Mouse (Mus musculus): ENCODE measurements around the gene Rnf227. TPM values are rescaled to one million over a fixed set of nuclear protein-coding genes. Genes with fewer than 3 reads are reported as not detected.
A peak's percentile ranks its signal among the peaks of the same experiment; 100 is the strongest.

Gene Rnf227
- polyA plus RNA-seq, 1 experiment: 2.5 TPM

GRCm38 (mm10) chr11:69365722-69366121 lies 25.5 kb downstream of the Rnf227 start:
- Histone ChIP-seq H3K4me2 (ENCODE audit: low read depth) (peak overlapping the region; percentile 99), H3K4me3 (peak overlapping the region; percentile 56), H3ac (ENCODE audit: control insufficient read depth, insufficient read length) (peak overlapping the region; percentile 2)

GRCm38 (mm10) chr11:69366157-69366854 lies 26.0 kb downstream of the Rnf227 start:
- Histone ChIP-seq H3K36me3 (ENCODE audit: control insufficient read depth, insufficient read depth) (peaks cover 5% of the 10 kb centered on the region), H3K79me2 (ENCODE audit: control insufficient read depth, insufficient read depth) (peaks cover 13% of the 10 kb centered on the region), H3K27me3 (ENCODE audit: control insufficient read depth, insufficient read depth, insufficient read length) (no peaks in the 10 kb centered on the region), H3K4me2 (ENCODE audit: low read depth) (peak overlapping the region; percentile 99), H3K4me3 (peak overlapping the region; percentile 56), H3ac (ENCODE audit: control insufficient read depth, insufficient read length) (peak overlapping the region; percentile 2)
- TF ChIP-seq SRF (IDR thresholded peaks at IDR 0.05; ENCODE audit: control insufficient read depth, insufficient read length, low read depth): no peak
- TF ChIP-seq MYOG (IDR thresholded peaks at IDR 0.05; ENCODE audit: control insufficient read depth in 1 of 3, insufficient read depth in 1 of 3, insufficient read length in 2 of 3, low read depth in 2 of 3): peak; percentile 51 to 86 (median 69)
- TF ChIP-seq TCF12 (IDR thresholded peaks at IDR 0.05; ENCODE audit: insufficient read depth, poor library complexity, severe bottlenecking): no peak
- TF ChIP-seq TCF3 (IDR thresholded peaks at IDR 0.05; ENCODE audit: insufficient read length, low read depth): no peak
- no peak for TF ChIP-seq USF1 (IDR thresholded peaks at IDR 0.05; ENCODE audit: low read depth)
- TF ChIP-seq CEBPB (IDR thresholded peaks at IDR 0.05; ENCODE audit: insufficient read depth, poor library complexity, severe bottlenecking): no peak
- TF ChIP-seq POLR2A (IDR thresholded peaks at IDR 0.05; ENCODE audit: insufficient read length, low read depth): peak; percentile 63
- no peak for TF ChIP-seq E2F4 (IDR thresholded peaks at IDR 0.05; ENCODE audit: insufficient read depth)
- TF ChIP-seq MYOD1 (IDR thresholded peaks at IDR 0.05; ENCODE audit: control insufficient read depth in 1 of 3, insufficient read length in 2 of 3, low read depth in 2 of 3): peak in 2 of 3 experiments; percentile 82 to 83
- TF ChIP-seq POLR2AphosphoS2 (IDR thresholded peaks at IDR 0.05; ENCODE audit: insufficient read length, low read depth): peak; percentile 76
- TF ChIP-seq REST (IDR thresholded peaks at IDR 0.05; ENCODE audit: insufficient read depth, insufficient read length): no peak
- no peak for TF ChIP-seq MAX (IDR thresholded peaks at IDR 0.05; ENCODE audit: low read depth)

More at GRCm38 (mm10) chr11:69365722-69366121, 25.5 kb downstream of the Rnf227 start:
- no peak for TF ChIP-seq E2F4 (IDR thresholded peaks at IDR 0.05; ENCODE audit: insufficient read depth)
- TF ChIP-seq MYOD1 (IDR thresholded peaks at IDR 0.05; ENCODE audit: control insufficient read depth in 1 of 3, insufficient read length in 2 of 3, low read depth in 2 of 3): peak in 1 of 3 experiments; percentile 18
- no peak for TF ChIP-seq CEBPB (IDR thresholded peaks at IDR 0.05; ENCODE audit: insufficient read depth, poor library complexity, severe bottlenecking)
- peaks cover 13% of the 10 kb centered on the region for H3K79me2 ChIP-seq (ENCODE audit: control insufficient read depth, insufficient read depth)
- H3K27me3 ChIP-seq (ENCODE audit: control insufficient read depth, insufficient read depth, insufficient read length): no peaks in the 10 kb centered on the region
- peaks cover 11% of the 10 kb centered on the region for H3K36me3 ChIP-seq (ENCODE audit: control insufficient read depth, insufficient read depth)

- peak overlapping the region; percentile 82 for H3ac ChIP-seq (ENCODE audit: control insufficient read depth, insufficient read length)
- peaks cover 13% of the 10 kb centered on the region for H3K79me2 ChIP-seq (ENCODE audit: control insufficient read depth, insufficient read depth)
- H3K4me3 ChIP-seq: peak overlapping the region; percentile 56
- no peaks in the 10 kb centered on the region for H3K27me3 ChIP-seq (ENCODE audit: control insufficient read depth, insufficient read depth, insufficient read length)
- no peaks in the 10 kb centered on the region for H3K36me3 ChIP-seq (ENCODE audit: control insufficient read depth, insufficient read depth)
- TF ChIP-seq POLR2A (IDR thresholded peaks at IDR 0.05; ENCODE audit: insufficient read length, low read depth): no peak
- no peak for TF ChIP-seq USF1 (IDR thresholded peaks at IDR 0.05; ENCODE audit: low read depth)
- no peak for TF ChIP-seq MAX (IDR thresholded peaks at IDR 0.05; ENCODE audit: low read depth)
- TF ChIP-seq POLR2AphosphoS2 (IDR thresholded peaks at IDR 0.05; ENCODE audit: insufficient read length, low read depth): no peak
- no peak for TF ChIP-seq MYOD1 (IDR thresholded peaks at IDR 0.05; ENCODE audit: control insufficient read depth in 1 of 3, insufficient read length in 2 of 3, low read depth in 2 of 3)
- no peak for TF ChIP-seq CEBPB (IDR thresholded peaks at IDR 0.05; ENCODE audit: insufficient read depth, poor library complexity, severe bottlenecking)
- TF ChIP-seq SRF (IDR thresholded peaks at IDR 0.05; ENCODE audit: control insufficient read depth, insufficient read length, low read depth): no peak
- TF ChIP-seq TCF3 (IDR thresholded peaks at IDR 0.05; ENCODE audit: insufficient read length, low read depth): no peak
- no peak for TF ChIP-seq E2F4 (IDR thresholded peaks at IDR 0.05; ENCODE audit: insufficient read depth)
- no peak for TF ChIP-seq MYOG (IDR thresholded peaks at IDR 0.05; ENCODE audit: control insufficient read depth in 1 of 3, insufficient read depth in 1 of 3, insufficient read length in 2 of 3, low read depth in 2 of 3)
- H3K4me2 ChIP-seq (ENCODE audit: low read depth): peak overlapping the region; percentile 99
Observed at GRCm38 (mm10) chr11:69366855-69367615, 26.8 kb downstream of the Rnf227 start.

- Histone ChIP-seq H3ac (ENCODE audit: control insufficient read depth, insufficient read length) (peak overlapping the region; percentile 82), H3K79me2 (ENCODE audit: control insufficient read depth, insufficient read depth) (peaks cover 13% of the 10 kb centered on the region), H3K4me3 (peak overlapping the region; percentile 56), H3K27me3 (ENCODE audit: control insufficient read depth, insufficient read depth, insufficient read length) (no peaks in the 10 kb centered on the region), H3K4me2 (ENCODE audit: low read depth) (peak overlapping the region; percentile 99), H3K36me3 (ENCODE audit: control insufficient read depth, insufficient read depth) (no peaks in the 10 kb centered on the region)
- TF ChIP-seq TCF12 (IDR thresholded peaks at IDR 0.05; ENCODE audit: insufficient read depth, poor library complexity, severe bottlenecking) (peak; percentile 58), CEBPB (IDR thresholded peaks at IDR 0.05; ENCODE audit: insufficient read depth, poor library complexity, severe bottlenecking) (peak; percentile 42; the same call in 1 of the 2 replicates), TCF3 (IDR thresholded peaks at IDR 0.05; ENCODE audit: insufficient read length, low read depth) (peak; percentile 93), SRF (IDR thresholded peaks at IDR 0.05; ENCODE audit: control insufficient read depth, insufficient read length, low read depth) (no peak), POLR2A (IDR thresholded peaks at IDR 0.05; ENCODE audit: insufficient read length, low read depth) (peak; percentile 57), MYOG (IDR thresholded peaks at IDR 0.05; ENCODE audit: control insufficient read depth in 1 of 3, insufficient read depth in 1 of 3, insufficient read length in 2 of 3, low read depth in 2 of 3) (peak; percentile 64 to 98 (median 91)), MAX (IDR thresholded peaks at IDR 0.05; ENCODE audit: low read depth) (no peak), USF1 (IDR thresholded peaks at IDR 0.05; ENCODE audit: low read depth) (no peak), MYOD1 (IDR thresholded peaks at IDR 0.05; ENCODE audit: control insufficient read depth in 1 of 3, insufficient read length in 2 of 3, low read depth in 2 of 3) (peak; percentile 80 to 98 (median 95))
Observed at GRCm38 (mm10) chr11:69367616-69368355, 27.5 kb downstream of the Rnf227 start.

Data from myocyte (in vitro differentiated cells).